Mouse (Mus musculus): Measurements from ENCODE around the gene Pla1a. TPM values are rescaled to one million over a fixed set of nuclear protein-coding genes. Genes with fewer than 3 reads are reported as not detected.

The Pla1a gene
- polyA plus RNA-seq, 1 experiment from 2014 or later, result 0.37 TPM

GRCm38 (mm10) chr16:38468706-38469018, 35.7 kb upstream of the Pla1a start:
- Histone ChIP-seq H3K27ac (no peak overlapping the region), H3K4me2 (replicated peaks) (no peak overlapping the region), H3K27me3 (no peaks in the 10 kb centered on the region), H3K36me3 (no peaks in the 10 kb centered on the region), H3K9ac (no peak overlapping the region), H3K9me3 (replicated peaks) (no peaks in the 10 kb centered on the region), H3K4me1 (no peaks in the 10 kb centered on the region), H3K4me3 (no peak overlapping the region)
- 33% methylated on average over 3 of the region's 3 CpGs for WGBS
- ATAC-seq (ENCODE audit: low FRiP score), result no peak

DNA sequence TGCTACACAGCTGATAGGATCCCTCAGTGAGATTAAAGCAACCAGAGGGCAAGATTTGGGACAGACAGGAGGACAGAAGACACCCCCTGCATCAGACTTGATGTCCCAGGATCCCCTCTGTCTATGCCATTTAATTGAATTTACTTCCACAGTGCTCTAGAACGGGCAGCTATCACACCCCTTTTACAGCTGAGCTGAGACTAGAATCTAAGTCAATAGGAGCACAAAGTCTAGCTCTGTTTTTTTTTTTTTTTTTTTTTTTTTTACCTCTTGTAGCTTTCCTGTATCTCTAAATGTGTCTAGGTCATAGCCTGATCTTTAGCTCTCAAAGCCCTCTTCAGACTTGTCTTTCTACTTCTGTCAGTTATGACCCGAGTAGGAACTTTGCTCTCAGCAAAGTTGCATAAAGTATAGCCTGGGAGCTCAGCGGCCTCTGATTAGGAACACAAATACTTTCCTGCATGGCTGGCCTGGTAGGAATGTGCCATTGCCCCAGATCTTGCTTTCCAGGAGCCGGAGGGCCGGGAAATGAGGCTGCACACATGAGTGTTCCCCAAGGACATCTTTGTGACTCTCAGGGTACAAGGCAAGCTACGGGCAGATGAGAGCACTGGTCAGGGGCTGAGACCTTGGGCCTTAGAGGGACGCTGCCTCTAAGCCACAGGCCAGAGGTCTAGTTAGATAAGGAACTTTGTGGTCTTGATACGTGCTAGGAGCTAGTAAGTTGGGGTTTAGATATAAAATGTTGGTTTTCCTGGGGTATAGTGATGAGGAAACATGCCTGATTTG, 35.2 kb upstream of the Pla1a start:
- Histone ChIP-seq H3K4me3 (no peak overlapping the region), H3K27ac (no peak overlapping the region), H3K9ac (no peak overlapping the region), H3K9me3 (replicated peaks) (no peaks in the 10 kb centered on the region), H3K4me1 (no peaks in the 10 kb centered on the region), H3K36me3 (no peaks in the 10 kb centered on the region), H3K4me2 (replicated peaks) (no peak overlapping the region), H3K27me3 (no peaks in the 10 kb centered on the region)
- WGBS, result 83% methylated on average over 8 of the region's 8 CpGs
- ATAC-seq (ENCODE audit: low FRiP score), result no peak

DNA sequence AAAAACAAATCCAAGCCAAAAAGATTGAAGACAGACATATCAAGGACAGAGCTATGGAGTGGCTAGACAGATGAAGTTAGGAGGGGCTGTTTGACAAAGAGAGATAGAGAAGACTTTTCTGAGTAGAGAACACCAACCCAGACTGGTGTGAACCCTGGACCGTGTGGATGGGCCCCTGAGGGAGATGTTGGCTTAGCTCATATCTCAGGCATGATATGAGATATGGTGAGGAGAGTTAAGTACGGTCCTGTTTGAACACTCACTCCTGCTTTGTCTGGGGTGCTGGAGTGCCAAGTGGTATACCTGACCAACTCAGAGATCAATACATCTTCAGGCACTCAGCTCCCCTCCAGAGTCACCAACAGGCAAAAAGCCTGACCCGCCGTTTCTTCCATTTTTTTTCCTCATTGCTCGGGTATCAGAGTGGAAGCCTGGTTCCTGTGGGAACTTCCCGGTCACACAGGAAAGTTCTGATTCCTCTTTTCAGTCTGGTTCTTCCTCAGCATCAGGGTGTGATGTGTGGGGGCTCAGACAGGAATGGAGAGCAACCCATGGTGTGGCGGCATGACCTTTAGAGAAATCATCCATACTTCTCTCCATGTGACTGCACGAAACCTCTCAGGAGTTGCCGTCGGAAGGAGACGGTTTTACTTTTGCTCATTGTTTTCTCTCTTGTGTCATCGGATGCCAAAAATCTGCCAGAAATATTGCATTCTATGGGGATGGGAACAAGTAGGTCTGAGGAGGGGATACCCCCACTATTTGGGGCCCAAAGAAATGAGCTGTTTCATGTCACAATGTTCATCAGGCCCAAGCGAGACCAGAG, 34.4 kb upstream of the Pla1a start:
- ATAC-seq (ENCODE audit: low FRiP score), result no peak
- WGBS, result 86% methylated on average over 13 of the region's 13 CpGs
- Histone ChIP-seq H3K36me3 (no peaks in the 10 kb centered on the region), H3K27ac (no peak overlapping the region), H3K4me3 (no peak overlapping the region), H3K4me2 (replicated peaks) (no peak overlapping the region), H3K9me3 (replicated peaks) (no peaks in the 10 kb centered on the region), H3K4me1 (no peaks in the 10 kb centered on the region), H3K9ac (no peak overlapping the region), H3K27me3 (no peaks in the 10 kb centered on the region)

- ATAC-seq (ENCODE audit: low FRiP score), result no peak
Measured at GRCm38 (mm10) chr16:38466089-38466488, 33.1 kb upstream of the Pla1a start.

GRCm38 (mm10) chr16:38463305-38463704, 30.4 kb upstream of the Pla1a start:
- no peaks in the 10 kb centered on the region for H3K27me3 ChIP-seq
- no peak overlapping the region for H3K9ac ChIP-seq
- H3K4me2 ChIP-seq (replicated peaks), result no peak overlapping the region
- no peaks in the 10 kb centered on the region for H3K36me3 ChIP-seq
- no peak overlapping the region for H3K4me3 ChIP-seq
- no peak overlapping the region for H3K27ac ChIP-seq
- ATAC-seq (ENCODE audit: low FRiP score), result no peak
- 88% methylated on average over 5 of the region's 5 CpGs for WGBS
- no peaks in the 10 kb centered on the region for H3K9me3 ChIP-seq (replicated peaks)
- no peaks in the 10 kb centered on the region for H3K4me1 ChIP-seq

More at GRCm38 (mm10) chr16:38466089-38466488, 33.1 kb upstream of the Pla1a start:
- H3K27me3 ChIP-seq, result no peaks in the 10 kb centered on the region
- WGBS, result 81% methylated on average over 4 of the region's 4 CpGs
- no peak overlapping the region for H3K4me3 ChIP-seq
- no peaks in the 10 kb centered on the region for H3K36me3 ChIP-seq
- H3K9ac ChIP-seq, result no peak overlapping the region
- no peaks in the 10 kb centered on the region for H3K9me3 ChIP-seq (replicated peaks)
- H3K27ac ChIP-seq, result no peak overlapping the region
- no peak overlapping the region for H3K4me2 ChIP-seq (replicated peaks)
- no peaks in the 10 kb centered on the region for H3K4me1 ChIP-seq

- no peak for ATAC-seq (ENCODE audit: low FRiP score)
- no peak overlapping the region for H3K4me2 ChIP-seq (replicated peaks)
- no peak overlapping the region for H3K27ac ChIP-seq
- 85% methylated on average over 7 of the region's 7 CpGs for WGBS
- no peaks in the 10 kb centered on the region for H3K9me3 ChIP-seq (replicated peaks)
- H3K27me3 ChIP-seq, result no peaks in the 10 kb centered on the region
- no peaks in the 10 kb centered on the region for H3K36me3 ChIP-seq
- H3K4me3 ChIP-seq, result no peak overlapping the region
- H3K9ac ChIP-seq, result no peak overlapping the region
- no peaks in the 10 kb centered on the region for H3K4me1 ChIP-seq
Measured at GRCm38 (mm10) chr16:38462161-38462560, 29.2 kb upstream of the Pla1a start.

- ATAC-seq (ENCODE audit: low FRiP score), result no peak
- Histone ChIP-seq H3K9ac (no peak overlapping the region), H3K36me3 (no peaks in the 10 kb centered on the region), H3K4me2 (replicated peaks) (no peak overlapping the region), H3K9me3 (replicated peaks) (no peaks in the 10 kb centered on the region), H3K27me3 (no peaks in the 10 kb centered on the region), H3K4me3 (no peak overlapping the region), H3K27ac (no peak overlapping the region), H3K4me1 (no peaks in the 10 kb centered on the region)
- WGBS, result 83% methylated on average over 8 of the region's 8 CpGs
Measured at GRCm38 (mm10) chr16:38461749-38462148, 28.8 kb upstream of the Pla1a start.

DNA sequence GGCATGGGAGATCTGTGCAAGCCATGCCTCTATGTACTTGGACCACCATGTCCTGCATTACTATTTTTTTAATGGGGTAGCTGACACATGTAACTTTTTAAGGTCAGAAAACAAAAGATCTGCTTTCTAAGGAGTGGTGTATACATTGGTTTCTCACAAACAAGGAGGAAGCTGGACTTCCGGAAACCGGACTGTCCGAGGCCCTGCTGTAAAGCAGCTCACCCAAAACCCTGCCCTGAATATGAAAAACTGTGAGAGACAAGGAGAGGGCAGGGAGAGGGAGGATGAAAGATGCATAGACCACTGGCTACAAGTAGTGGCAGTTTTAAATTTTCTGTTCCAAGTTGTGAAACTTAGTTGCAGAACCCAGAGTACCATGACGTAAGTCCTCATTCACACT, 27.0 kb upstream of the Pla1a start:
- Histone ChIP-seq H3K9me3 (replicated peaks) (no peaks in the 10 kb centered on the region), H3K27me3 (no peaks in the 10 kb centered on the region), H3K36me3 (no peaks in the 10 kb centered on the region), H3K4me1 (no peaks in the 10 kb centered on the region), H3K4me3 (no peak overlapping the region), H3K9ac (no peak overlapping the region), H3K27ac (no peak overlapping the region), H3K4me2 (replicated peaks) (no peak overlapping the region)
- no peak for ATAC-seq (ENCODE audit: low FRiP score)
- 91% methylated on average over 4 of the region's 4 CpGs for WGBS

- Histone ChIP-seq H3K4me2 (replicated peaks) (no peak overlapping the region), H3K9ac (no peak overlapping the region), H3K9me3 (replicated peaks) (no peaks in the 10 kb centered on the region), H3K4me1 (no peaks in the 10 kb centered on the region), H3K4me3 (no peak overlapping the region), H3K36me3 (no peaks in the 10 kb centered on the region), H3K27ac (no peak overlapping the region), H3K27me3 (no peaks in the 10 kb centered on the region)
- no peak for ATAC-seq (ENCODE audit: low FRiP score)
- 74% methylated on average over 6 of the region's 6 CpGs for WGBS
Measured at GRCm38 (mm10) chr16:38458600-38459280, 25.8 kb upstream of the Pla1a start.

- 55% methylated on average over 11 of the region's 11 CpGs for WGBS
- ATAC-seq (ENCODE audit: low FRiP score), result no peak
- Histone ChIP-seq H3K4me1 (peaks cover 2% of the 10 kb centered on the region; the same call in 1 of the 2 replicates), H3K27ac (no peak overlapping the region), H3K27me3 (no peaks in the 10 kb centered on the region), H3K9me3 (replicated peaks) (no peaks in the 10 kb centered on the region), H3K4me3 (no peak overlapping the region), H3K4me2 (replicated peaks) (no peak overlapping the region), H3K36me3 (no peaks in the 10 kb centered on the region), H3K9ac (no peak overlapping the region)
Measured at GRCm38 (mm10) chr16:38456812-38457567, 24.0 kb upstream of the Pla1a start.

DNA sequence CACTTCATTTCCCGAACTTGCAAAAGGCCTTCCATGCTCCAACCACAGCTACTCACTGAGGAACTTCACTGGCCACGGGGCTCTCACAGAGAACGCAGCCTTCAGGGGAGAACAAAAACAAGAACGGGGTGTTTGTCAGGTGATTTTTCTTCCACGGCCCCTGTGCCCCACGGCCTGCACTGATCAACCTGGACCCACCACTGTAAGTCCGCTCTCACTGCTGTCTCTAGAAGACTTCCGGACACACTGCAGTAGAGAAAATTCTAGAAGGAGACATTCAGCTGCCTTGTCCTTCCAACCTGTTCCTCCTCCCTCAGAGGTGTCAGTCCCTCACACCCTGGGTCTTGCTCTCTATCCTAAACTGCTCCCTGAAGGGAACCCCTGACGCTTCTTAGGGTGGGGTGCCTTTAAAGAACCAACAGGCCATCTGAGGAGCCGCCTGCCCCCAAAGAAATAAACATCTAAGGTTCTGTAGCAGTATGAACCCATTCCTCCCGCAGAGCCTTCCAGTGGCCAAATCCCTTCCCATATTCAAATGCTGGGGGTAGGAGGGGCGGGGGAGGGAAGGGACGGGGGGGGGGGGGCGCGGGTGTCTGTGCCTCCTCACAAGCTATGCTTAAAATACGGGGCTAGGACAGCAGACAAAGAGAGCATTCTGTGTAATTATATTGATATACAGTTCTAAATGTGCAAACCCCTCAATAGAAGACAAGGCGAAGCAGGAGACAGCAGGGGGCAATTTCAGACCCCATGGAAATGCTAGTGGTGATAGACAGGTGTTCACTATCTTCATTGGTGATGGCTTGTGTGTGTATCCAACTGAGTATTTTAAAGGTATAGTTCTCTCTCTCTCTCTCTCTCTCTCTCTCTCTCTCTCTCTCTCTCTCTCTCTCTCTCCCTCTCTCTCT, 22.8 kb upstream of the Pla1a start, which contains the start of gene Cd80:
TSS of gene Cd80 (plus strand) at position 51 of the 908 bp plus-strand sequence.
- Histone ChIP-seq H3K9me3 (replicated peaks) (no peaks in the 10 kb centered on the region), H3K36me3 (no peaks in the 10 kb centered on the region), H3K27me3 (no peaks in the 10 kb centered on the region), H3K4me3 (no peak within 1 kb of the TSS), H3K4me2 (replicated peaks) (no peak within 1 kb of the TSS), H3K9ac (no peak within 1 kb of the TSS), H3K4me1 (peaks cover 12% of the 10 kb centered on the region), H3K27ac (no peak within 1 kb of the TSS)
- WGBS, result 73% methylated on average over 15 of the region's 17 CpGs
- no peak for ATAC-seq (ENCODE audit: low FRiP score)
